Mouse (Mus musculus) E14TG2a.4 (cell line): Measurements from ENCODE around the gene Coa6.
A peak's percentile ranks its signal among the peaks of the same experiment; 100 is the strongest.
"Not testable (repeated sequence)": the region's sequence is repeated elsewhere in the genome, so short reads cannot be mapped to it uniquely, and the experiment has no call there.

ENCODE experiments used
- H3K27me3 ChIP-seq: 2 replicates; pipeline ENCODE4 v1.6.1; 2014; ENCODE audit warnings: low read length, control low read depth; ENCODE audit not compliant: insufficient read depth
- H3K36me3 ChIP-seq: 2 replicates; pipeline ENCODE4 v1.6.1; 2014; ENCODE audit warnings: low read length, control low read depth; ENCODE audit not compliant: insufficient read depth
- H3K4me1 ChIP-seq: replicated peaks from 2 replicates; pipeline ENCODE4 v1.6.1; 2014; ENCODE audit warnings: low read depth, low read length, control low read depth
- H3K4me3 ChIP-seq: replicated peaks from 2 replicates; pipeline ENCODE4 v1.5.1; 2014; ENCODE audit warnings: mild to moderate bottlenecking, low read length
- H3K9me3 ChIP-seq: 2 replicates; pipeline ENCODE4 v1.6.1; 2014; ENCODE audit warnings: low read length, control low read depth
- CTCF ChIP-seq: conservative IDR thresholded peaks from 2 replicates; pipeline ENCODE4 v1.5.1; 2014; ENCODE audit warnings: low read length
- NANOG ChIP-seq: IDR thresholded peaks from 2 replicates; pipeline ENCODE4 v1.6.1; 2014; ENCODE audit warnings: borderline replicate concordance, low read length, mixed read lengths
- POU5F1 ChIP-seq: IDR thresholded peaks from 2 replicates; pipeline ENCODE4 v1.6.1; 2014; ENCODE audit warnings: low read length, borderline replicate concordance

Gene Coa6

GRCm38 (mm10) chr8:126395917-126396316 lies 26.4 kb upstream of the Coa6 start:
- no peak for TF ChIP-seq POU5F1
- no peak for TF ChIP-seq NANOG
- TF ChIP-seq CTCF, result no peak

DNA sequence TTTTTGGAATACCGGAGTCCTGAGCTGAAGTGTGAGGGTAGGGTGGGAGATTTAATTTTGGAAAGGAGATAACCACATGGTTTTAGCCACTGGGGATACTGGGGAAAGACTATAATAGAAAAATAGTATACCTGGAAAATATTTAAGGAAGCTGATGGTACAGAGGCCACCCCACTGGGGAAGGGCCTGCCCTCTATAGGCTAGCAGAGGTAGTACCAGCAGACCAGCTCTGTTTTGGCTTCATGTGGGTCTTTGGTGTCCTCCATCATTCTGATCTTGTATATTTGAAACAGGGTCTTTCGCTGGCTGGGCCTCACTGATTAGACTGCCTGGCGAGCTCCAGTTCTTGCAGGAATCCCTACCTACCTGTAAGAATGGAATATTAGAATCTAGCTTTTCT lies 24.0 kb upstream of the Coa6 start:
- Histone ChIP-seq H3K4me3 (no peak overlapping the region), H3K27me3 (peaks cover 11% of the 10 kb centered on the region), H3K9me3 (no peaks in the 10 kb centered on the region), H3K4me1 (peaks cover 3% of the 10 kb centered on the region), H3K36me3 (no peaks in the 10 kb centered on the region)
- TF ChIP-seq POU5F1 (no peak), NANOG (no peak), CTCF (peak; percentile 60)

More at GRCm38 (mm10) chr8:126395917-126396316, 26.4 kb upstream of the Coa6 start:
- no peaks in the 10 kb centered on the region; the same call in 1 of the 2 replicates for H3K27me3 ChIP-seq
- H3K36me3 ChIP-seq, result no peaks in the 10 kb centered on the region
- no peaks in the 10 kb centered on the region for H3K4me1 ChIP-seq
- H3K4me3 ChIP-seq, result no peak overlapping the region
- no peaks in the 10 kb centered on the region for H3K9me3 ChIP-seq

GRCm38 (mm10) chr8:126404550-126404949 lies 17.8 kb upstream of the Coa6 start:
- not testable (repeated sequence) for H3K36me3 ChIP-seq, H3K4me3 ChIP-seq, H3K4me1 ChIP-seq, H3K9me3 ChIP-seq
- H3K27me3 ChIP-seq, result peaks cover 14% of the 10 kb centered on the region

DNA sequence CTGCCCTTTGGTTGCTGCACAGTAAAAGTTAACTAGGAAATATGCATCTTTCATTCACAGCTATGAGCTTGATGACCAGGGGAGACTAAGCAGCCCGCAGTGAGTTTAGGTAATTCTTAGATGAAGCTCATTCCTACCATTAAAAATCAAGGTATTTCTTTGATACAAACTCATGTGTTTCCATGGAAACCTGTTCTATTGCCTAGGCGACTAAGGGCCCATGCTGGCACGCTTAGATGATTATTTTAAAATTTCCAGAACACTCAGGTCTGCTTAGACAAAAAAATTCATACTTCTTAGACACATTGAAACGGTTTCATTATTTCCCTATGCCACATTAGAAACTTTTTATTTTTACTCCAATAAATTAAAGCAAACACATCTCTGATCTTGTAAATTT lies 17.3 kb upstream of the Coa6 start:
- TF ChIP-seq CTCF, result no peak
- no peak for TF ChIP-seq NANOG
- no peak for TF ChIP-seq POU5F1
- Histone ChIP-seq H3K27me3 (peaks cover 14% of the 10 kb centered on the region), H3K4me1 (peaks cover 3% of the 10 kb centered on the region), H3K9me3 (no peaks in the 10 kb centered on the region), H3K36me3 (no peaks in the 10 kb centered on the region), H3K4me3 (no peak overlapping the region)

- H3K9me3 ChIP-seq, result no peaks in the 10 kb centered on the region
- H3K36me3 ChIP-seq, result peaks cover 26% of the 10 kb centered on the region
- no peak overlapping the region for H3K4me3 ChIP-seq
- no peak for TF ChIP-seq NANOG
- TF ChIP-seq POU5F1, result no peak
- no peak for TF ChIP-seq CTCF
- peaks cover 20% of the 10 kb centered on the region for H3K4me1 ChIP-seq
- no peaks in the 10 kb centered on the region for H3K27me3 ChIP-seq
Observed at GRCm38 (mm10) chr8:126420834-126421233, 1.5 kb upstream of the Coa6 start.

- peaks cover 47% of the 10 kb centered on the region for H3K36me3 ChIP-seq
- H3K4me1 ChIP-seq, result peaks cover 20% of the 10 kb centered on the region
- H3K4me3 ChIP-seq, result peak overlapping the region; percentile 96
- TF ChIP-seq POU5F1 (no peak), CTCF (no peak), NANOG (no peak)
- H3K9me3 ChIP-seq, result no peaks in the 10 kb centered on the region
- no peaks in the 10 kb centered on the region for H3K27me3 ChIP-seq
Observed at GRCm38 (mm10) chr8:126422920-126423300, 595 bp downstream of the Coa6 start.

DNA sequence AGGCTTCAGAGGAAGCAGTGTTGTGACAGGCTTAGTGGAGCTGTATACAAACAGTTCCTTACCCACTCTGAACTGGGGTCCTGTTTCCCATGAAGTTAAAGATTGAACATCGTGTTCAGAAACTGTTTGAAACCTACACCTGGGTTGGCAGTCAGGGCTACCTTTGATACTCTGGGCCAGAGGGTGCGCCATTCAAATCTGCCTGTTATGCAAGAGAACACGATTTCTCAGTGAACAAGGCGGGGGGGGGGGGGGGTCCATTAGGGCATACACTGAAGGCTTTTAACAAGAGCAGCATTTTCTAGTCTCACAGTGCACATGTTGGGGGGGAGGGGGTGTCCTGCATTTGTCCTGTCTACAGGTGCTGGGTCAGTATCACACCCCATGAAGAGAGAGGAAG lies 1.8 kb downstream of the Coa6 start:
- Histone ChIP-seq H3K9me3 (no peaks in the 10 kb centered on the region), H3K36me3 (peaks cover 59% of the 10 kb centered on the region), H3K27me3 (no peaks in the 10 kb centered on the region), H3K4me1 (peaks cover 20% of the 10 kb centered on the region), H3K4me3 (no peak overlapping the region)
- TF ChIP-seq POU5F1 (no peak), NANOG (no peak), CTCF (no peak)

- no peak for TF ChIP-seq NANOG
- no peak for TF ChIP-seq POU5F1
- TF ChIP-seq CTCF, result no peak
- no peak overlapping the region for H3K4me3 ChIP-seq
- H3K27me3 ChIP-seq, result no peaks in the 10 kb centered on the region
- H3K36me3 ChIP-seq, result peaks cover 67% of the 10 kb centered on the region
- H3K9me3 ChIP-seq, result no peaks in the 10 kb centered on the region
- H3K4me1 ChIP-seq, result peaks cover 20% of the 10 kb centered on the region
Observed at GRCm38 (mm10) chr8:126424946-126425345, 2.6 kb downstream of the Coa6 start.

- no peaks in the 10 kb centered on the region for H3K9me3 ChIP-seq
- H3K36me3 ChIP-seq, result peaks cover 98% of the 10 kb centered on the region
- H3K4me3 ChIP-seq, result no peak overlapping the region
- no peaks in the 10 kb centered on the region for H3K27me3 ChIP-seq
- H3K4me1 ChIP-seq, result no peaks in the 10 kb centered on the region
- TF ChIP-seq CTCF, result no peak
Observed at GRCm38 (mm10) chr8:126429635-126430034, 7.3 kb downstream of the Coa6 start.

- H3K9me3 ChIP-seq, result no peaks in the 10 kb centered on the region
- peaks cover 95% of the 10 kb centered on the region for H3K36me3 ChIP-seq
- TF ChIP-seq POU5F1 (no peak), NANOG (no peak), CTCF (no peak)
- no peaks in the 10 kb centered on the region for H3K27me3 ChIP-seq
- H3K4me3 ChIP-seq, result no peak overlapping the region
- H3K4me1 ChIP-seq, result no peaks in the 10 kb centered on the region
Observed at GRCm38 (mm10) chr8:126433827-126434226, 11.5 kb downstream of the Coa6 start.
